Mouse (Mus musculus): ENCODE results near the gene Zswim9.

GRCm38 (mm10) chr7:13212720-13213119 lies 65.8 kb downstream of the Zswim9 start, which contains the start of gene Vmn1r89:
- TF ChIP-seq POLR2A (IDR thresholded peaks at IDR 0.05; ENCODE audit: borderline replicate concordance, insufficient read depth, low read length) (no peak), CTCF (IDR thresholded peaks at IDR 0.05; ENCODE audit: borderline replicate concordance, insufficient read depth, low read depth, low read length) (no peak)
